Mouse (Mus musculus) neural tube, embryonic 14.5 days (tissue): ENCODE measurements at regions not wholly inside any gene's neighbourhood (a gene's known extent, or its start where the extent isn't known, plus 50 kb on each side); places are given as distances from the start of the nearest gene placed in this dataset.
A peak's percentile ranks its signal among the peaks of the same experiment; 100 is the strongest.

Experiments
- ATAC-seq: fragments of 200-750 bp; cut with Nextera tagmentation; 2 replicates; pipeline ENCODE4 v1.8.0; 2017; ENCODE audit warnings: low read depth, mild to moderate bottlenecking, moderate TSS enrichment, moderate library complexity
- H3K27ac ChIP-seq: fragments of 300-500 bp; sonication (generic); 2 replicates; pipeline ENCODE4 v1.5.1; 2014; ENCODE audit warnings: low read depth, mild to moderate bottlenecking, control low read depth, low read length, moderate library complexity, mixed read lengths
- H3K27me3 ChIP-seq: fragments of 300-500 bp; sonication (generic); 2 replicates; pipeline ENCODE4 v1.6.1; 2014; ENCODE audit warnings: low read length; ENCODE audit not compliant: control insufficient read depth, insufficient read depth
- H3K36me3 ChIP-seq: fragments of 300-500 bp; sonication (generic); 2 replicates; pipeline ENCODE4 v1.6.1; 2014; ENCODE audit warnings: low read length, mixed read lengths; ENCODE audit not compliant: control insufficient read depth, insufficient read depth
- H3K4me1 ChIP-seq: fragments of 300-500 bp; sonication (generic); 2 replicates; pipeline ENCODE4 v1.6.1; 2014; ENCODE audit warnings: low read length; ENCODE audit not compliant: control insufficient read depth, insufficient read depth
- H3K4me2 ChIP-seq: fragments of 300-500 bp; sonication (generic); 2 replicates; pipeline ENCODE4 v1.6.1; 2014; ENCODE audit warnings: mild to moderate bottlenecking, low read depth, low read length, control low read depth
- H3K4me3 ChIP-seq: fragments of 300-500 bp; sonication (generic); 2 replicates; pipeline ENCODE4 v1.5.1; 2014; ENCODE audit warnings: low read depth, low read length, control low read depth, mixed read lengths
- H3K9ac ChIP-seq: fragments of 300-500 bp; sonication (generic); replicated peaks from 2 replicates; pipeline ENCODE4 v1.6.1; 2014; ENCODE audit warnings: low read depth, mild to moderate bottlenecking, control low read depth, low read length, mixed read lengths
- H3K9me3 ChIP-seq: fragments of 300-500 bp; sonication (generic); 2 replicates; pipeline ENCODE4 v1.6.1; 2016; ENCODE audit warnings: low read length; ENCODE audit not compliant: control insufficient read depth
- whole genome bisulfite sequencing: fragments of 180-500 bp; shearing (Covaris S2); extraction: QIAGEN DNeasy Blood & Tissue Kit; methylation state at CpG from one replicate; pipeline ENCODE4 v1.1.7; 2014; 5-methylcytosine and 5-hydroxymethylcytosine counted together

DNA sequence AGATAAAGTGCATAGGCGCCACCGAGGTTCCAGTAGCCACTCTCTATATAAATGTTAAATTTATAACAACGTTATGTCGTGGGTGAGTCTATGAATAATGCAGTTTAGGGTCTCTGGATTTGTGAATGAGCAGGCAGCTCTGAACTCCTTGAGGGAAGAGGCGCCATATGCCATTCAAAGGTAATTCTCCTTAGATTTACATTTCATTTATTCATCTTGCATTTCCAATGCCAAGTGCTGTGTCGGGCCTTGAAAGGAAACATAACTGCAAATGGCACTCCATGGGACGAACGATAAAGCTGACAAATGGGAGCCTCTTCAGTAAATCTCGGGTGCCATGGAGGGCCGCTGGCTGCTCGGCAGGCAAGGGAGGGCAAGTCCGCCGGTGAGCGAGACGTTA, 216.4 kb upstream of the Nr5a2 start:
- no peak for ATAC-seq
- H3K36me3 ChIP-seq: no peaks in the 10 kb centered on the region
- H3K4me2 ChIP-seq: no peak overlapping the region; the same call in 1 of the 2 replicates
- H3K27me3 ChIP-seq: no peaks in the 10 kb centered on the region
- no peak overlapping the region for H3K27ac ChIP-seq
- H3K9ac ChIP-seq: no peak overlapping the region
- H3K4me1 ChIP-seq: 0 out of 2 replicates have a peak, but pooled peaks cover 5% of the 10 kb centered on the region
- 37% methylated on average over 15 of the region's 15 CpGs for WGBS
- H3K4me3 ChIP-seq: no peak overlapping the region
- H3K9me3 ChIP-seq: no peaks in the 10 kb centered on the region

GRCm38 (mm10) chr1:137174081-137174480, 213.8 kb upstream of the Nr5a2 start:
- 44% methylated on average over 5 of the region's 5 CpGs for WGBS
- no peak overlapping the region for H3K9ac ChIP-seq
- no peaks in the 10 kb centered on the region for H3K9me3 ChIP-seq
- no peak overlapping the region for H3K27ac ChIP-seq
- H3K4me2 ChIP-seq: no peak overlapping the region
- no peak for ATAC-seq
- no peaks in the 10 kb centered on the region for H3K27me3 ChIP-seq
- 0 out of 2 replicates have a peak, but pooled peaks cover 5% of the 10 kb centered on the region for H3K4me1 ChIP-seq
- H3K4me3 ChIP-seq: no peak overlapping the region
- no peaks in the 10 kb centered on the region for H3K36me3 ChIP-seq

- Histone ChIP-seq H3K4me2 (no peak overlapping the region), H3K9me3 (no peaks in the 10 kb centered on the region), H3K27me3 (no peaks in the 10 kb centered on the region), H3K4me1 (0 out of 2 replicates have a peak, but pooled peaks cover 3% of the 10 kb centered on the region), H3K9ac (no peak overlapping the region), H3K36me3 (no peaks in the 10 kb centered on the region), H3K4me3 (no peak overlapping the region), H3K27ac (no peak overlapping the region)
- 72% methylated on average over 6 of the region's 6 CpGs for WGBS
- no peak for ATAC-seq
Measured at GRCm38 (mm10) chr1:137172128-137172527, 211.9 kb upstream of the Nr5a2 start.

- WGBS: 54% methylated on average over 5 of the region's 5 CpGs
Measured at GRCm38 (mm10) chr1:137171451-137171850, 211.2 kb upstream of the Nr5a2 start.

DNA sequence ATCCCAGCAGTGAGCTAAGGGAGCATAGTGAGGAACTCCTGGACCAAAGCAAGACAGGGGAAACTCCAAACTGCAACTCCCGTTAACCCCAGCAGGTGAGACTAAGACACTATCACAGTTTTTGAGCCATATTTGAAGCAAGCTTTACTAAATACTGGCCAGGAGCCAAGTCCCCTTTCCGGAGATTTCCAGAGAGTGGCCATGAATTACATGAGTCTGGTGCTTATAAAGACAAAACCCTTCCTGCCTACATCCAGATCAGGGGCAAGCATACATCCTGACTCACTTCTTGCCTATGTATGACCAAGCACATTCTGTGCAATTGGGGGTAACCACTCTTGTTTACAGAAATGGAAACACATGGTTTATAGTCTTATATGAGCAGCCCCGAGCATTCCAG, 187.6 kb upstream of the Nr5a2 start:
- H3K4me1 ChIP-seq: no peaks in the 10 kb centered on the region
- H3K27me3 ChIP-seq: no peaks in the 10 kb centered on the region
- no peak for ATAC-seq
- H3K9ac ChIP-seq: no peak overlapping the region
- no peak overlapping the region for H3K4me3 ChIP-seq
- no peaks in the 10 kb centered on the region for H3K36me3 ChIP-seq
- H3K9me3 ChIP-seq: no peaks in the 10 kb centered on the region
- H3K27ac ChIP-seq: no peak overlapping the region
- 82% methylated on average over 3 of the region's 3 CpGs for WGBS
- no peak overlapping the region for H3K4me2 ChIP-seq

More at GRCm38 (mm10) chr1:137171451-137171850, 211.2 kb upstream of the Nr5a2 start:
- no peak overlapping the region for H3K9ac ChIP-seq
- no peaks in the 10 kb centered on the region for H3K4me1 ChIP-seq
- no peak overlapping the region for H3K27ac ChIP-seq
- no peak overlapping the region for H3K4me2 ChIP-seq
- ATAC-seq: no peak
- H3K4me3 ChIP-seq: no peak overlapping the region
- no peaks in the 10 kb centered on the region for H3K9me3 ChIP-seq
- no peaks in the 10 kb centered on the region for H3K36me3 ChIP-seq
- H3K27me3 ChIP-seq: no peaks in the 10 kb centered on the region

DNA sequence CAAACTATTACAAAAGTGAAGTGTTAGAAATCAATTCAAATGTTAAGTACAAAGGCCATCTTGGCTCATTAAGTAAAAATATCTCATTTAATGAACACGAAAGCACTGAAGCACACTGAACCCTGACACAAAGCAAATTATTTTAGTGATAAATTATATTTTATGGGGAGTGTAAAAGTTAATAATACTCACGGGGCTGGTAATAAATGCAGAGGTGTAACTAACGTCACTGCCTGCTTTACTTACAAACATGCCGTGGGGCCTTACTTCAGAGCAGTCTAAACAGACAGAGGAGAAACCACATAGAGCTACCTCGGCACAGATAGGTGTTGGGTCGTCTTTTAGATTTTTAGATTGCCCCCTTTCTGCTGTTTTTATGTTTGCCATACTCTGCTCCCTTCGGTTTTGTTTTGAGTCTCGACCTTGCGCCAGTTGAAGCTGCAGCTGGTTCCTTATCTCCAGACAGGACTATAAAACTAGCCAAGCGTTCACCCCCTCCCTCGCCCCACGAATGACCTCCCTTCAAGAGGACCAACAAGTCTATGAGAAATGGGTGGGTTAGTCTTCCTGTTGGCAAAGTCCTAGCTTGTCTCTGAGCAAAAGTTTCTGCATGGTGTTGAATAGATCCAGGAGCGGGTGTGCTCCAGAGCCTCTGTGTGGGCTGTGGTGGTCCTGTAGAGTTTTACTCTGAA, 181.8 kb upstream of the Nr5a2 start:
- Histone ChIP-seq H3K4me3 (no peak overlapping the region), H3K9ac (no peak overlapping the region), H3K27ac (no peak overlapping the region), H3K27me3 (no peaks in the 10 kb centered on the region), H3K4me2 (no peak overlapping the region), H3K9me3 (no peaks in the 10 kb centered on the region), H3K4me1 (no peaks in the 10 kb centered on the region), H3K36me3 (no peaks in the 10 kb centered on the region)
- 31% methylated on average over 13 of the region's 13 CpGs for WGBS
- peak; percentile 51; the same call in 1 of the 2 replicates for ATAC-seq

DNA sequence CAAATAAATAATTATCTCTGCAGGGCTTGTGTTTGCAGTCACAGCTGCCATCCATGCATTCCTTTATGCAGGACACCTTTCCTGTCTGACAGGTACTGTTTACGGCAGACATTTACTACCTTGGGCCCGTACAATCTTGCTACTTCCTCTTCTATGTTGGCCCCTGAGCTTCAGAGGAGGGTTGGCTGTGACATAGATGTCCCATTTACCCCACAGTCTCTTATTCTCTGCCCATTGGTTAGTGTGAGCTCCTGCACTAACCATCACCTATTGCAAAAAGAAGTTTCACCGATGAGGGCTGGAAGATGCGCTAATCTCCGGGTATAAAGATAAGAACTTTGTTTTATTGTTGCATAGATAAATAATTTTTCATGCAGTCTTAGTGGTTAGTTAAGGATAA, 181.1 kb upstream of the Nr5a2 start:
- no peak overlapping the region for H3K9ac ChIP-seq
- no peaks in the 10 kb centered on the region for H3K4me1 ChIP-seq
- no peak for ATAC-seq
- H3K9me3 ChIP-seq: no peaks in the 10 kb centered on the region
- 77% methylated on average over 5 of the region's 5 CpGs for WGBS
- H3K4me2 ChIP-seq: no peak overlapping the region
- H3K27me3 ChIP-seq: no peaks in the 10 kb centered on the region
- no peaks in the 10 kb centered on the region for H3K36me3 ChIP-seq
- no peak overlapping the region for H3K27ac ChIP-seq
- no peak overlapping the region for H3K4me3 ChIP-seq

DNA sequence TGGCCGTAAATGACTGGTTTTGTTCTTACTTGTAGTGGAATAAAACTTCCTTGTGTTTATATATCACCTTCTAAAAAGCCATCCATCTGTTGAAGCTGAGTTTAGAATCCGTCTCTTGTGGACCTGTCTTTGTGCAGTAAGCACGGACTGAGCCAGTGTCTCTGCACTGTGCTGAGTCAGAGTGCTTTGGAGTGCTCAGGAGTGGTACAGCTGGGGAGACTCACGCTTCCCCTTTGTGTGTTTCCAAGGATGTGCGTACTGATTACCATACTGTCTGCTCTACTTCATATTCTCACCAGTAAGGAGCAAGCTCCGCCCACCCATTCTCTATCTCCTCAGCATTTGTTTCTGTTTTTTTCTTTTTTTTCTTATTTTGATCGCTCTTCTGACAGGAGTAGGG, 175.9 kb upstream of the Nr5a2 start:
- 74% methylated on average over 7 of the region's 7 CpGs for WGBS
- no peak for ATAC-seq
- no peaks in the 10 kb centered on the region for H3K9me3 ChIP-seq
- H3K27ac ChIP-seq: no peak overlapping the region
- H3K4me2 ChIP-seq: no peak overlapping the region
- H3K4me1 ChIP-seq: no peaks in the 10 kb centered on the region
- H3K9ac ChIP-seq: no peak overlapping the region
- no peaks in the 10 kb centered on the region for H3K27me3 ChIP-seq
- no peaks in the 10 kb centered on the region for H3K36me3 ChIP-seq
- H3K4me3 ChIP-seq: no peak overlapping the region

GRCm38 (mm10) chr1:137133734-137134133, 173.5 kb upstream of the Nr5a2 start:
- Histone ChIP-seq H3K4me3 (no peak overlapping the region), H3K27ac (no peak overlapping the region), H3K4me1 (no peaks in the 10 kb centered on the region), H3K9me3 (no peaks in the 10 kb centered on the region), H3K27me3 (no peaks in the 10 kb centered on the region), H3K4me2 (no peak overlapping the region), H3K36me3 (no peaks in the 10 kb centered on the region), H3K9ac (no peak overlapping the region)
- ATAC-seq: peak; percentile 57
- 28% methylated on average over 7 of the region's 7 CpGs for WGBS
